Mouse (Mus musculus): ENCODE measurements around the gene Galnt6.
"Not testable (repeated sequence)": the region's sequence is repeated elsewhere in the genome, so short reads cannot be mapped to it uniquely, and the experiment has no call there.

The Galnt6 gene

DNA sequence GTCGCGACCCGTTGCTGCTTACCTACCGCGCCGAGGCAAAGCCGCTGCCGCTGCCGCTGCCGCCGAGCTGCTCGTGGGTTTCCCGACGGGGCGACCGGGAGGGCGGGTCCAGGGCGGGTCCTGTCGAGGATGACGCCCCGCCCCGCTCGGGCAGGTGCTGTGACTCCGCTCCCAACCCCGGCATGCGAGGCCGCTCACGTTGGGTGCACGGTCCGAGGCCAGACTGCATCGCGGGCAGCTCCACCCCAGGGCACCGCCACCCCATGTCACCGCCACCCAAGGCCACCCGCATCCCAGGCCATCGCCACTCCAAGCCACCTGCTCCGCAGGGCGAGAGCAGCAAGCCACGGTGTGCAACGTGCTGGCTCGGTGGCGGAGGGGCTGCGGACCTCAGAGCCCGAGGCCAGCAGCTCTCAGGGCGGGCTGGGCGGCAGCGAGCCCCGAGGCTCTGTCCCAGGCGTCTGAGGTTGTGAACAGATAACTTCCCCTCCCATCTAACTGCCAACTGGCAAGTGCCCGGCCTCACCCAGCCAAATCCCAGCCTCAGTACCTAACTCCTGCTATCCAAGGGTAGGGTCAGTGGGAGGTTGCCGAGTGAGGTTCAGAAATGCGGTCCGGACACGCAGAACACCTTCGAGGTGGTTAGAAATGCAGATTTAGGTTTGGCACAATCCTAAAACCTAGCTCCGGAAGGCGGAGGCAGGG lies at the start of gene Galnt6:
TSS of gene Galnt6 (minus strand) at position 96 of the 705 bp plus-strand sequence.
- no peak for DNase-seq (ENCODE audit: low spot score)

DNA sequence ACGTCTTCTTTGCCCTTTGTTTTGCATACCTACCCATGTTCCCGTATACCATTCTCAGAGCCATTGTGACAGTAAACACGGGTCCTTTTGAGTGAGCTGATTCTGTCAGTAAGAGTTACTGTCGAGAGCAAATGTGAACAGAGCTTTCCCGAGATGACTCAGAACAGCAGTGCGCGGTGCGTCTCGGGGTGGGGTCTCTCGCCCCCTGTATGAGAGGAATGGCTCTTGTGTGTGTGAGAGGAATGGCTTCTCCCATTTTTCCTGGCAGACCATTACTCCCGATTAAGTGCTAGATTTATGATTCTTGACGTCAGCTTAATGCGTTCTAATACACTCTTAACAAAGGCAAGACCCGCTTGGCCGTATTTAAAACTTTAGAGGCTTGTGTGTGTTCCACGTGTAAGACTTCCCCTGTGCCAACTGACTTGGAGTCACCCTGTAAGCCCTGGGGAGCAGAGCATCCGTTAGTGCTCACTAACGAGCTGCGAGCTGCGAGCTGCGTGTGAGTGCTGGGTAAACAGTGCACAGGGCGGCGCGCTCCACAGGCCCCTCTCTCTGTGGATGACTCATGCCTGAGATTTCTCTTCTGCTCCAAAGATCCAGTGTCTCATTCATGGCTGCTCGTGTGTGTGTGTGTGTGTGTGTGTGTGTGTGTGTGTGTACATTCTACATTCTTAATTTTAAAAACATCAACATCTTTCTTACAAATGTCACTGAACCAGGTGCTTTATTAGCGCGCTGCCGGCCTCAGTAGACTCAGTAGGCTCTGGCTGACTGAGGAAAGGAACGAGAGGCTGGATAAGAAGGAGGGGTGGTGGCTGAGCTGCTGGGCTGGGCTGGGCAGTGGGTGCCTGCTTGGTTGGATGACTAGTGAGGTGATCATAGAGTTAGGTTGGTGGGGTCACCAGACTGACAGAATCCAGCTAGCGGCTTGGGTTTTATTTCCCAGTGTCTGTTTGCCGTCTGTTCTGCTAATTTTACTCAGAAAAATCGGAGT lies 48.1 kb upstream of the Galnt6 start:
- DNase-seq (ENCODE audit: low spot score) = no peak

DNA sequence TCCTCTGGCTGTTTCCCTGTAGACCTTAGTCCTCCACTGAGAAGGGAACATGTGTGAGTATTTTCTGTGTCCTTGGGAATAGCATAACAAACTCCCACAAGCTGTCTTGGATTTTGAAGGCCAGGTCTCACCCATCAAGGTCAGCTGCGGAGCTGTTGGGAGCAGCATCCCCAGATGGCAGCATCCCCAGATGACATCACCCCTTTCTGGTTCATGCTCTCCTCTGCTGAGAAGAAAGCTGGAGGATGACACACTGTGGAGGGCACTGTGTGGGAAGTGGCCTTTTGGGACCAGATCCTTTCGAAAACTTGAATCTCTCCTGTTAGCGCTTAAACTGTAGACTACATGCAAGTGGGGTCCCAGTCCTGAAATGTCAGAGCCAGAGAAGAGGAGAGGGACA lies 47.2 kb upstream of the Galnt6 start:
- DNase-seq (ENCODE audit: low spot score) = no peak

DNA sequence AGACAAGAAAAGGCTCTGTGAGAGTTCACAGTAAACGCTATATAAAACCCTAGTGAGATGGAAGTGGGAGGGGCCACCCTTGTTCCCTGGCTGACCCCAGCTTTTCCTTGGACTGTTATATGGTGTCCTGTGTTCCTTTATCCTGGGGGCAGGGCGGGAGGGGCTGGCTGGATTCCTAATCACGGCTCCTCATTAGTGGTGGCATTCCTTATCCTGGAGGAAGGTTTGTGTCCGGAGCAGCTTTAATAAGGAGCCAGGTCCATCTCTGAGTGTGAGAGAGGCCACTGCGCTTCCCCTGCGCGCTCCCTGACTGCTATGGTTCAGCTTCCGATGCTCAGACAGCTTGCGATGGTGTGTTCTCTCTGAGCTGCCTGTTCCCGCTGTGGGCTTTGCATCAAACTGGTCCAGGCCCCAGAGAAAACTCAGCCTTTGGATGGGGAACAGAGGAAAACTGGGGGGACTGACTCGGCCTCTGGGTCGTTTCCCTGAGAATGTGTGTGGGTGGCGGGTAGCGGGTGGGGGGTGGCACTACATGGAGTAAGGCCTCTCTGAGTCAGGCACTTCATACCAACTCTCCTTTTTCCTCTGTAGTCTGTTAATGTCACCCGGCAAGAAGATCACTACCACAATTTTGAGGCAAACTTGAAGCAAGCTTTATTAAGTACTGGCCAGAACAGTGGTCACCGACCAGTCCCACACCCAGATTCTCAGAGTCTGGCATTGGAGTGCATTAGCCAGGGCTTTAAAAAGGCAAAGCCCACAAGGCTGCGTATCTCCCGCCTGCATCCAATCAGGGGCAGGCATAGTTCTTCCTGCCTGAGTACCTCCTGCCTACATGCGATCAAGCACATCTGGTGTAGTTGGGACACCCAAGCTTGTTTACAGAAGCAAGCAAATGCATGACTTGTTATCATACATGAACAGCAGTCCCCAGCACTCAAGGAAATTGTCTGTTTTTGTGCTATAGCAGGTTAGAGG lies 46.3 kb upstream of the Galnt6 start:
- no peak for DNase-seq (ENCODE audit: low spot score)

DNA sequence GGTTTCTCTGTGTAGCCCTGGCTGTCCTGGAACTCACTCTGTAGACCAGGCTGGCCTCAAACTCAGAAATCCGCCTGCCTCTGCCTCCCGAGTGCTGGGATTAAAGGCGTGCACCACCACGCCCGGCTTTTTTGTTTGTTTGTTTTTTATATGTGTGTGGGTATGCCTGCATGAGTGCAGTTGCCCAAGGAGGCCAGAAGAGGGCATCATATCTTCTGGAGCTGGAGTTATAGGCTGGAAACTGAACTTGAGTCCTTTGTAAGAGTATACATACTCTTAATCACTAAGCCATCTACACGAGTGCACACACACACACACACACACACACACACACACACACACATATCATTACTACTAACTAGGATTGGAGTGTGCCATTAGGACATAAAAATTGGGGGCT lies 44.7 kb upstream of the Galnt6 start:
- not testable (repeated sequence) for DNase-seq (ENCODE audit: low spot score)

DNA sequence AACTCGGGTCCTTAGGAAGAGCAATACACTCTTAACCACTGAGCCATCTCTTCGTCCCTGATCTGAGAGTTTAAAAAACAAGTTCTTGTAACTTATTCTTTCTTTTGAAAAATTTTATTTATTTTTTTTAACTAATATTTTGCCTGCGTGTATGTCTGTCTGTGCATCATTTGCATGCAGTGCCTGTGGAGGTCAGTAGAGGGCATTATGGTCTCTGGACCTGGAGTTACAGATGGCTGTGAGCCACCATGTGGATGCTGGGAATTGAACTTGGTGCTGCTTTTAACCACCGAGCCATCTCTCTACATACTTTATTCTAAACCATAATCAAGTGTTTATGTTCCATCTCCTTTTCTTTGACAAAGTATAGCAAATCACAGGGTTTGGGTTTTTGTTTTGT lies 43.5 kb upstream of the Galnt6 start:
- DNase-seq (ENCODE audit: low spot score) = no peak

DNA sequence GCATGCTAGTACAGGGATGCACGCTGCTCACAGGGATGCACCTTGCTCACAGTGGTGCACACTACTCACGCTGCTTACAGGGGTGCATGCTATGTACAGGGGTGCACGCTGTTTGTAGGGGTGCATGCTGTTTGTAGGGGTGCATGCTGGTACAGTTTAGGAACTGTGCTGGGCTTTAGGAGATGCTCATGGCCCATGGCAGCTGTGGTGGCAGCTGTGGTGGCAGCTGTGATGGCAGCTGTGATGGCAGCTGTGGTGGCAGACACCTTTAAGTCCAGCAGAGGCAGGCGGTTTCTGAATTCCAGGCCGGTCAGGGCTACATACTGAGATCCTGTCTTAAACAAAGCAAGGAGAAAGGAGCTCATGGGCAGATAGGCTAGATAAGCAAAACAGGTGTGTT lies 41.2 kb upstream of the Galnt6 start:
- no peak for DNase-seq (ENCODE audit: low spot score)

DNA sequence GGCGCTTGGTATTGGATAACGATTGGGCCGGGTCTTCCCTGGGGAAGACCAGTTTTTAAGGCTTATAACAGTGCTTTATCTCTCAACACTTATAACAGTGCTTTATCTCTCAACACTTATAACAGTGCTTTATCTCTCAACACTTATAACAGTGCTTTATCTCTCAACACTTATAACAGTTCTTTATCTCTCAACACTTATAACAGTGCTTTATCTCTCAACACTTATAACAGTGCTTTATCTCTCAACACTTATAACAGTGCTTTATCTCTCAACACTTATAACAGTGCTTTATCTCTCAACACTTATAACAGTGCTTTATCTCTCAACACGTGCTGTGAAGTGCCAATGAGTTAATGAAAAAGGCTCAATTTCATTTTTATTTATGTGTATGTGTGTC lies 39.8 kb upstream of the Galnt6 start:
- not testable (repeated sequence) for DNase-seq (ENCODE audit: low spot score)

DNA sequence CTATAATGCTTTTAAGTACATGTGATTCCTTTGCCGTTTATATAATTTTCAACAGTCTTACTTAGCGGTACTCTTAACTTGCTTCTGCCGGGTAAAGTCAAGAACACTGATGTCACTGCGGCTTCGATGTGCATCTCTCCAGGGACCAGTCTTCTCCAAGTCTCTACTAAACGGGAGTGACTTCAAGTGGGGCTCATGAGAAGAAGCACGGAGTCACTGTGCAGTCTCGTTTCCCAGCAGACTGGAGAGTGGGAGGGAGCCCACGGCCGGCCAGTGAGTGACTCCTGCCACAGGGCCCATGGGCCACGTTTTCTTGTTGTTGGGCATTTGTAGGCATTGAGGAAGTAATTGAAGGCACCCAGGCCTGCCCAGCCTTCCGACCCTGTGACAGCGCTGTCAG lies 38.7 kb upstream of the Galnt6 start:
- DNase-seq (ENCODE audit: low spot score) = no peak

DNA sequence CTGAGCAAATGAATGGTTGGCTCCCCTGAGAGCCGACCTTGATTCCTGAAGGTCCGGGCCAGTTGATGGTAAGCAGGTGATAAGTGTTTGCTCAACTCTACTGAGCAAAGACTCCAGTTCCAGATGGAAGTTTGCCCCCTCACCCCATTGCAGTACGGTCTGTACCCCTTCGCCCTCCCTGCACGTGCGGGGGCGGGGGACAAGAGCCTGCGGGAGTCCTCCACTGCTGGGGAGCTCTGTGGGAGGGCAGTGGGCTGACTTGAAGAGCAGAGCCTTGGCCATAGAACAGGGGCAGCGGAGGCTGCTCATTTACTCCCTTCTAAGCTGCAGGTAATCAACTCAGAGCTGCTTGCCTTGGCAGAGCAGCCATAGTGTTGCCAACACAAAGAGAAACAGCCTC lies 37.6 kb upstream of the Galnt6 start:
- no peak for DNase-seq (ENCODE audit: low spot score)

DNA sequence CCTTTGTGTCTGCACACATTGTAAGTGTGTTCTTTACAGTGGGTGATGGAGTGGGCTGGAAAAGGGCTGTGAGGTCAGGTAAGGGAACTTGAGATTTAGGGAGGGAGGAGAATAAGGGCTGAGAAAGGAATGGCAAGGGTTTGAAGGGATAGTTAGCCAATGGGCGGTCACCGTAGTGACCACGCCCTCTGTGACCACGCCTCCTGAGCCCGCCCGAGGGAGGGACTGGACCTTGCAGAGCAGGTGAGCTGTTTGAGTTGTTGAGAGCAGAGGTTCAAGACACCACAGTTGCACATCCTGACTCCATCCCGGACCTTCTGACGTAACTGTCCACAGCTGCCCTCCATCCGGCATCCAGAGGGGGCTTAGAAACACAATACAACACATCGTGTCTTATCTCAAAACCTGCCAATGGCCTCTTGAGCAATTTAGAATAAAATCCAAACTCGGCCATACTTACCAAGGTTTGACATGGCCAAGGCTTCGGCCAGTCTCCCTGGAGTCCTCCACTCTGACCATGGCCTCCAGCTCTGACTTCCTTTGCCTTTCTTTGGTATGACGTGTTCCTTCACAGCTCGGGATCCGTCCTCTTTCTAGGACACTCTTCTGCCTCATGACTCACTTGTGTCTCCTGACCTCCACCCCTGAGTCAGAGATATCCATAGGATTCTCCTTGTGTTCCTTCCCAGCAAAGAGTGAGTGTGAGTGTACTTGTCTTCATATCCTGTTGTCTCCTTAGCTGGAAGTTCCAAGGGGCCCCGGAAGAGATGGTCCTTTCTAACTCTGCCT lies 35.2 kb upstream of the Galnt6 start:
- no peak for DNase-seq (ENCODE audit: low spot score)

DNA sequence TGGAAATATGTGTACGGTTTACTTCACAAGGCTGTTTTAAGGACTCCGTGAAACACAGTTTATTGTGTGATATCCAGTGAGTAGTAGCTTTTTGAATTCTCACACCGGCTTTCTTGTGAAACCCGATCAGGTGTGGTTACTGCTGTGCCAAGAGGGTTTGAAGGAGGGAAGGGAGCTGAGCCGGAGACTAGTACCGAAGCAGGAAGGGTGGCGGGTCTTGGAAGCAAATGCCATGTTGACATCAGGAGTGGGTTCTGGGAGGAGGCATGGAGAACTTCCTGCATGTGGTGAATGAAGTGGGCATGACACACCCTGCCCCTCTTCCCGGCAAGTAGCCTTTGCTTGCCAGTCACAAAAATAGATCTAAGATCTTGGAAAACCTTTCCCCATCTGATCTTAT lies 33.5 kb upstream of the Galnt6 start:
- DNase-seq (ENCODE audit: low spot score) = no peak

DNA sequence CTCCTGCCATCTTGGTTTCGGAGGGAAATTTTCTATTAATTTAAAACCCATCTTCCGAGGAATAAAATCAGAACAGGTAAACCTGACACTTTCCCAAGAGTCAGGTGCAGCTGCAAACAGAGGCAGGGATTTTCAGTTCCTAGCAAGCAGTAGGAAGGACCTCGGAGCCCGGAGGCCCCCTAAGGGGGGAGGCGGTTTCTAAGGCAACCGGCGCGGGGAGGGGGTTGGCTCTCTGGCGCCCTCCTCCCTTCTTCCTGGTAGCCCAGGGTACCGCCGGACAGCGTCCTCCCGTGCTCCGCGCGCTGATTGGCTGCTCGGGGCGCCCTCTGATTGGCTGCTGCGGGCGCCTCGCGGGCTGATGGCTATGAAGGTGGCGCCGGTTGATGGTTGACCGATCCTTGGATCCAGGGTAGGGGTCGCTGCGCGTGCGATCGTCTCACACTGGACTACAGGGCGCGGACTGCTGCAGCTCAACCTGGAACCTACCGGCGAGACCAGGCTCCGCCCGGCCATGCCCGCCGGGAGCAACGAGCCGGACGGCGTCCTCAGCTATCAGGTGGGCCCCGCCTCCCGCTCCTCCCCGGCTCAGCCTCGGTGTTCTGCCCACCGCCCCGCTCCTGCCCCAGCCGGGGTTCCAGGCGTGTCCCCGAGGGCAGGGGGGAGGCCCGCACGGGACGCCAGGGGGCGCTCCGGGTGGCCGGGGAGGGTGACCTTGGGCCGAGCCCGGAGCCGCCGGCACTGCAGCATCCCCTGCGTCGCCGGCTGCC lies 32.4 kb upstream of the Galnt6 start, which contains the start of gene Slc4a8:
TSS of gene Slc4a8 (plus strand) at position 329 of the 767 bp plus-strand sequence.
- DNase-seq (ENCODE audit: low spot score) = peak; percentile 91

DNA sequence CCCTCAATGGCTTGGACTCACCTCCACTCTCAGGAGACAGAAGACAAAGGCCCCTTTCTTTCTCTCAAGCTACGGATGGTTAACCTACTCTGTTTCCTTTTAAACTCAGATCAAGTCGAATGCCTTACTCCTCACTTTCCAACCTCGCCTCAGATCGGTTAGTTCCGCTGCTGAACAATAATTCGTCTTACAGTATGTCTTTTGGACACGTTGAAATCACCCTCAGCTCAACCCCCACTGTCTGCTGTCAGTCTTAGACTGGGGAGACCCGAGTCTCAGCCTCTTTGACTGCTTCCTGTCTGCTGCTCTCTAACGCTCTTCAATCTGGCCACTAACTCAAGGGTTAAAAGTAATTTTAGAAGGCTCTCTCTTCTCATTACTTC lies 31.9 kb upstream of the Galnt6 start:
- no peak for DNase-seq (ENCODE audit: low spot score)

DNA sequence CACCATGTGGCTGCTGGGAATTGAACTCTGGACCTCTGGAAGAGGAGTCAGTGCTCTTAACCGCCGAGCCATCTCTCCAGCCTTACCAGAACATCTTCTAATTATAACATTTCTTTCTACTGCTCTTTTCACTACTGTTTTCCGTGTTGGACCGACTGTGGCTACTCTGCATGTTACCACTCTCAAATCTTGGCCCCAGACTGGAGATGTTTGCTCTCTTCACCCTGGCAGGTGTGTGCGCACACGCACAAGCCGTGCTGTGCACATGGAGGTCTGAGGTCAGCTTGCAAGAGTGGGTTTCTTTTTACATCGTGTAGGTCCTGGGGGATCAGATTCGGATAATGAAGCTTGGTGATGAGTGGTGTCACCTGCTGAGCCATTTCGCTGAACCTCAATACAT lies 30.1 kb upstream of the Galnt6 start:
- no peak for DNase-seq (ENCODE audit: low spot score)

DNA sequence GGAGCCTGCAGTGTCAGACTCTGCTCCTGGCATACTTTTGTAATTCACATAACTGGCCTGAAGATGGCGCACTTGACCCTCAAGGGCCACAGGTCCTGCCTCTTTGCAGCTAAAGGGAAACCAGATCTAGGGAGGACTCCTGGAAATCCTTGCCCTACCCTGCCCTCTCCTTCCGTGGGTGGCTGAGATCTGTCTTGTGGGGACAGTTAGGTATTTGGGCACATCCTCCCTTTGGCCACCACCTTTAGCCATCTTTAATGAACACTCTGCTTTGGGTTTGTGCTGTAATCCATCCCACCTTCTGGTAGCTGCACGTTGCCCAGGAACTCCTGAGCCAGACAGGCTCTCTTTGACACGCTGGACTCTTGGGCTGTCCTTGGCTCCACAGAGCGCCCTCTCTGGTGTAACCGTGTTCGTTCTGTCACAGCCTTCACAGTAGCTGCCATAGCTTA lies 28.4 kb upstream of the Galnt6 start:
- DNase-seq (ENCODE audit: low spot score) = no peak

DNA sequence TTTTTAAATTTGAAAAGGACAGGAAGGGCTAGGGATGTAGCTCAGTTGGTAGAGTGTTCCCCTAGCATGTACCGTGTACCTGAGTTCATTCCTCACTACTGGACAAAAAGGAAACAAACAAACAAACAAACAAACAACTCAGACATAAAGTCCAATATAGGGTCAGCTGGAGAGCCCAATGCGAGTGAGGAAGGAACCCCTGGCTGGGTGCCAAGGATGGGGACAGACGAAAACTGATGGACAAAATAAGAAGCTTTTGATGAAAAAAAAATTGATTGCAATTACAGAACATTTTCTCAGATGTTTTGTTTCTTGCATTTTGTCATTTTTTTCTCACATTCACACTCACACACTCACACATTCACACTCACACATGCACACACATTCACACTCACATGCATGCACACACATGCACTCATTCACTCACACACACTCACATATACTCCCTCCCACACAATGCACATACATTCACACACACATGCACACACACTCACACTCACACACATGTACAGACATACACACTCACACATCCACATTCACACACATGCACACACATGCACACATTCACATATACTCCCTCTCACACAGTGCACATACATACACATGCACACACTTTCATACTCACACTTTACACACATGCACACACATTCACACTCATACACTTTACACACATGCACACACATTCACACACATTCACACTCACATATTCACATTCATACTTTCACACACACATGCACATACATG lies 26.9 kb upstream of the Galnt6 start:
- no peak for DNase-seq (ENCODE audit: low spot score)

DNA sequence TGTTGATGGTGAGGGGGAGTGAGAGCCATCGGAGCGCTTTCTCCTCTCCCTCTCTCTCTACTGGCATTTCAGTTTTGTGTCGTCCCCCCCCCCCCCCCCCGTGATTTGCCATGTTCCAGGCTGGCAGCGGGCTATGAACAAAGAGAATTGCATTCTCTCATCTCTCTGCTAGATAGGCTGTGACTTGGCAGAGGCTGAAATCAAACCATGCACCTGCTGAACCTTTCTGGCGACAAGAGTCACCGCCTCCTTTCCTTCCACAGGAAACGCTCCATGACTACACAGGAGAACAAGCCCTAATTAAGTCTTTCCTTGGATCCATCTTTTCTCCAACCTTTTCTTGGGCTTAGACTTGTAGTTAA lies 26.3 kb upstream of the Galnt6 start:
- DNase-seq (ENCODE audit: low spot score) = no peak

DNA sequence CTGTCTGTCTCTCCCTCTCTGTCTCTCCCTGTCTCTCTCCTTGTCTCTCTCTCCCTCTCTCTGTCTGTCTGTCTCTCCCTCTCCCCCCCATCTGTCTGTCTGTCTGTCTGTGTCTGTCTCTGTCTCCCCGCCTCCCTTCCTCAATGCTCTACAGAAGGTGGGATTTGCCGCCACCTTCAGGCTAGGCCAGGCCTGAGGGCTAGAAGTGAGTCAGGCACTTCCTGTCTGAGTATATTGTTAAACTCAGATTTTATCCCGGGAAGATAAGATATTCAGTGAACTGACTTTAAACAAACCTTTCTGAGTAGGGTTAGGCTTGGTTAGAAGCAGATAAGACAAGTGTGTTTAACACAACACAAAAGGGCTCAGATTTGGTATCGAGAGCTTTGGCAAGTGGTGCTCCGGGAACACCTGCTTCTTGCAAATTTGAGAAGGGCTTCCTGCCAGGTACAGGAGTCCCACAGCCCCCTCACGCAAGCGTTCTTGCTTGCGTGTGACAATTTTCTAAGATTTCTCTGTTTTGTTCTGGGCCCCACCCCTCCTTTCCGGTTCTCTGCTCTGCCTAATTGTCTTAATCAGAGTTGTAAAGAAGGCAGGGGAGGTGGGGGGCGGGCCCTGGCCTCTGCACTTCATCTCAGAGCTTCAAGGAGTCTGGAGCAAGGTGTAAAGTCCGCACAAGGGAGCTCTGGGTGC lies 25.8 kb upstream of the Galnt6 start:
- no peak for DNase-seq (ENCODE audit: low spot score)
